Mouse (Mus musculus) myocyte (in vitro differentiated cells): ENCODE measurements around the gene Auts2. TPM values are rescaled to one million over a fixed set of nuclear protein-coding genes. Genes with fewer than 3 reads are reported as not detected.

Experiments used
- H3K27me3 ChIP-seq: one replicate; pipeline ENCODE4 v1.6.1; 2011; ENCODE audit not compliant: control insufficient read depth, insufficient read depth, insufficient read length
- H3K36me3 ChIP-seq: one replicate; pipeline ENCODE4 v1.6.1; 2011; ENCODE audit not compliant: control insufficient read depth, insufficient read depth
- H3K4me2 ChIP-seq: one replicate; pipeline ENCODE4 v1.6.1; 2011; ENCODE audit warnings: low read depth, control low read depth
- H3K4me3 ChIP-seq: one replicate; pipeline ENCODE4 v1.5.1; 2011; ENCODE audit warnings: mild to moderate bottlenecking, control low read depth, moderate library complexity
- H3K79me2 ChIP-seq: one replicate; pipeline ENCODE4 v1.6.1; 2011; ENCODE audit not compliant: control insufficient read depth, insufficient read depth
- H3ac ChIP-seq: one replicate; pipeline ENCODE4 v1.6.1; 2011; ENCODE audit not compliant: control insufficient read depth, insufficient read length
- CEBPB ChIP-seq: IDR thresholded peaks from 2 replicates; pipeline ENCODE4 v1.6.1; 2011; ENCODE audit warnings: mild to moderate bottlenecking, moderate library complexity; ENCODE audit not compliant: poor library complexity, insufficient read depth, severe bottlenecking
- E2F4 ChIP-seq: IDR thresholded peaks from one replicate; pipeline ENCODE4 v1.6.1; 2011; ENCODE audit warnings: mild to moderate bottlenecking, control low read depth, moderate library complexity; ENCODE audit not compliant: insufficient read depth
- MAX ChIP-seq: IDR thresholded peaks from one replicate; pipeline ENCODE4 v1.6.1; 2011; ENCODE audit warnings: low read depth, mild to moderate bottlenecking, control low read depth
- MYOD1 ChIP-seq, 3 experiments: IDR thresholded peaks; one replicate each; pipeline ENCODE4 v1.6.1; 2011; ENCODE audit warnings: control low read depth in 2 of 3, low read depth in 2 of 3, mild to moderate bottlenecking in 2 of 3, moderate library complexity in 1 of 3; ENCODE audit not compliant: insufficient read length in 2 of 3, control insufficient read depth in 1 of 3
- MYOG ChIP-seq, 3 experiments: IDR thresholded peaks; one replicate each; pipeline ENCODE4 v1.6.1; 2011; ENCODE audit warnings: control low read depth in 2 of 3, low read depth in 2 of 3, mild to moderate bottlenecking in 2 of 3; ENCODE audit not compliant: insufficient read length in 2 of 3, control insufficient read depth in 1 of 3, insufficient read depth in 1 of 3
- POLR2A ChIP-seq: IDR thresholded peaks from one replicate; pipeline ENCODE4 v1.6.1; 2011; ENCODE audit warnings: low read depth, mild to moderate bottlenecking, control low read depth, moderate library complexity; ENCODE audit not compliant: insufficient read length
- POLR2AphosphoS2 ChIP-seq: IDR thresholded peaks from one replicate; pipeline ENCODE4 v1.6.1; 2011; ENCODE audit warnings: low read depth, control low read depth; ENCODE audit not compliant: insufficient read length
- REST ChIP-seq: IDR thresholded peaks from one replicate; pipeline ENCODE4 v1.6.1; 2011; ENCODE audit warnings: mild to moderate bottlenecking, control low read depth, moderate library complexity; ENCODE audit not compliant: insufficient read depth, insufficient read length
- SRF ChIP-seq: IDR thresholded peaks from one replicate; pipeline ENCODE4 v1.6.1; 2011; ENCODE audit warnings: low read depth; ENCODE audit not compliant: control insufficient read depth, insufficient read length
- TCF12 ChIP-seq: IDR thresholded peaks from one replicate; pipeline ENCODE4 v1.6.1; 2011; ENCODE audit warnings: mild to moderate bottlenecking, control low read depth; ENCODE audit not compliant: poor library complexity, insufficient read depth, severe bottlenecking
- TCF3 ChIP-seq: IDR thresholded peaks from one replicate; pipeline ENCODE4 v1.6.1; 2011; ENCODE audit warnings: low read depth, control low read depth; ENCODE audit not compliant: insufficient read length
- USF1 ChIP-seq: IDR thresholded peaks from one replicate; pipeline ENCODE4 v1.6.1; 2011; ENCODE audit warnings: low read depth, mild to moderate bottlenecking, control low read depth, moderate library complexity
- polyA plus RNA-seq: library from polyadenylated mRNA; unstranded; fragments of >200 nt; fragmentation: generic; extraction: Trizol; gene quantifications from one replicate; pipeline ENCODE4 v1.2.1, GENCODE M21; 2012; ENCODE audit warnings: missing spikeins

Gene Auts2
- polyA plus RNA-seq, 1 experiment: 8.0 TPM

GRCm38 (mm10) chr5:132351139-132351538, 192.0 kb downstream of the Auts2 start:
- Histone ChIP-seq H3K79me2 (no peaks in the 10 kb centered on the region), H3ac (no peak overlapping the region), H3K4me3 (no peak overlapping the region), H3K4me2 (no peak overlapping the region), H3K36me3 (no peaks in the 10 kb centered on the region), H3K27me3 (no peaks in the 10 kb centered on the region)
- TF ChIP-seq TCF3 (no peak), MYOG (IDR thresholded peaks at IDR 0.05; ENCODE audit: control insufficient read depth in 1 of 3, insufficient read depth in 1 of 3, insufficient read length in 2 of 3, low read depth in 2 of 3) (no peak)

GRCm38 (mm10) chr5:132341315-132341714, 201.8 kb downstream of the Auts2 start:
- no peak overlapping the region for H3ac ChIP-seq
- no peak overlapping the region for H3K4me3 ChIP-seq
- no peaks in the 10 kb centered on the region for H3K36me3 ChIP-seq
- H3K4me2 ChIP-seq: no peak overlapping the region
- TF ChIP-seq TCF3 (no peak), CEBPB (no peak), E2F4 (no peak), USF1 (no peak), POLR2A (no peak), TCF12 (no peak), POLR2AphosphoS2 (no peak), MAX (no peak), SRF (no peak), REST (no peak), MYOD1 (IDR thresholded peaks at IDR 0.05; ENCODE audit: control insufficient read depth in 1 of 3, insufficient read length in 2 of 3, low read depth in 2 of 3) (no peak), MYOG (IDR thresholded peaks at IDR 0.05; ENCODE audit: control insufficient read depth in 1 of 3, insufficient read depth in 1 of 3, insufficient read length in 2 of 3, low read depth in 2 of 3) (no peak)
- no peaks in the 10 kb centered on the region for H3K27me3 ChIP-seq
- no peaks in the 10 kb centered on the region for H3K79me2 ChIP-seq

- TF ChIP-seq CEBPB (no peak), SRF (no peak), TCF3 (no peak), MYOD1 (IDR thresholded peaks at IDR 0.05; ENCODE audit: control insufficient read depth in 1 of 3, insufficient read length in 2 of 3, low read depth in 2 of 3) (no peak), POLR2A (no peak), TCF12 (no peak), MAX (no peak), MYOG (IDR thresholded peaks at IDR 0.05; ENCODE audit: control insufficient read depth in 1 of 3, insufficient read depth in 1 of 3, insufficient read length in 2 of 3, low read depth in 2 of 3) (no peak)
- no peak overlapping the region for H3ac ChIP-seq
- H3K27me3 ChIP-seq: no peaks in the 10 kb centered on the region
- no peaks in the 10 kb centered on the region for H3K79me2 ChIP-seq
- no peak overlapping the region for H3K4me2 ChIP-seq
- H3K4me3 ChIP-seq: no peak overlapping the region
- no peaks in the 10 kb centered on the region for H3K36me3 ChIP-seq
Measured at GRCm38 (mm10) chr5:132337677-132338076, 205.5 kb downstream of the Auts2 start.

- Histone ChIP-seq H3ac (no peak overlapping the region), H3K4me2 (no peak overlapping the region), H3K4me3 (no peak overlapping the region), H3K79me2 (no peaks in the 10 kb centered on the region), H3K27me3 (no peaks in the 10 kb centered on the region), H3K36me3 (no peaks in the 10 kb centered on the region)
- no peak for TF ChIP-seq E2F4
- no peak for TF ChIP-seq POLR2AphosphoS2
- TF ChIP-seq MAX: no peak
- TF ChIP-seq MYOG (IDR thresholded peaks at IDR 0.05; ENCODE audit: control insufficient read depth in 1 of 3, insufficient read depth in 1 of 3, insufficient read length in 2 of 3, low read depth in 2 of 3): no peak
- TF ChIP-seq TCF12: no peak
- no peak for TF ChIP-seq SRF
- no peak for TF ChIP-seq MYOD1 (IDR thresholded peaks at IDR 0.05; ENCODE audit: control insufficient read depth in 1 of 3, insufficient read length in 2 of 3, low read depth in 2 of 3)
- no peak for TF ChIP-seq POLR2A
- TF ChIP-seq REST: no peak
- TF ChIP-seq CEBPB: no peak
- TF ChIP-seq USF1: no peak
- TF ChIP-seq TCF3: no peak
Measured at GRCm38 (mm10) chr5:132335719-132336118, 207.4 kb downstream of the Auts2 start.

GRCm38 (mm10) chr5:132334796-132335195, 208.3 kb downstream of the Auts2 start:
- Histone ChIP-seq H3K36me3 (no peaks in the 10 kb centered on the region), H3K4me2 (no peak overlapping the region), H3ac (no peak overlapping the region), H3K27me3 (no peaks in the 10 kb centered on the region), H3K4me3 (no peak overlapping the region), H3K79me2 (no peaks in the 10 kb centered on the region)
- no peak for TF ChIP-seq POLR2AphosphoS2
- no peak for TF ChIP-seq CEBPB
- TF ChIP-seq MAX: no peak
- TF ChIP-seq USF1: no peak
- TF ChIP-seq SRF: no peak
- TF ChIP-seq MYOD1 (IDR thresholded peaks at IDR 0.05; ENCODE audit: control insufficient read depth in 1 of 3, insufficient read length in 2 of 3, low read depth in 2 of 3): no peak
- TF ChIP-seq MYOG (IDR thresholded peaks at IDR 0.05; ENCODE audit: control insufficient read depth in 1 of 3, insufficient read depth in 1 of 3, insufficient read length in 2 of 3, low read depth in 2 of 3): no peak
- no peak for TF ChIP-seq E2F4
- no peak for TF ChIP-seq TCF3
- TF ChIP-seq POLR2A: no peak
- no peak for TF ChIP-seq TCF12
- TF ChIP-seq REST: no peak
